Mouse (Mus musculus) kidney, embryonic 15.5 days (tissue): ENCODE results near the gene Ngp. TPM values are rescaled to one million over a fixed set of nuclear protein-coding genes. Genes with fewer than 3 reads are reported as not detected.

Experiments
- ATAC-seq: fragments of 200-750 bp; cut with Nextera tagmentation; replicated peaks from 2 replicates; pipeline ENCODE4 v1.8.0; 2017; ENCODE audit warnings: moderate TSS enrichment; ENCODE audit not compliant: low FRiP score
- H3K27ac ChIP-seq: fragments of 300-500 bp; sonication (generic); 2 replicates; pipeline ENCODE4 v1.5.1; 2015; ENCODE audit warnings: mild to moderate bottlenecking, inconsistent platforms
- H3K27me3 ChIP-seq: fragments of 300-500 bp; sonication (generic); 2 replicates; pipeline ENCODE4 v1.6.1; 2015; ENCODE audit warnings: inconsistent platforms
- H3K36me3 ChIP-seq: fragments of 300-500 bp; sonication (generic); 2 replicates; pipeline ENCODE4 v1.6.1; 2015; ENCODE audit warnings: inconsistent platforms
- H3K4me1 ChIP-seq: fragments of 300-500 bp; sonication (generic); 2 replicates; pipeline ENCODE4 v1.6.1; 2015; ENCODE audit warnings: inconsistent platforms
- H3K4me2 ChIP-seq: fragments of 300-500 bp; sonication (generic); 2 replicates; pipeline ENCODE4 v1.6.1; 2015; ENCODE audit warnings: moderate library complexity, mild to moderate bottlenecking, inconsistent platforms
- H3K4me3 ChIP-seq: fragments of 300-500 bp; sonication (generic); replicated peaks from 2 replicates; pipeline ENCODE4 v1.5.1; 2015; ENCODE audit warnings: mild to moderate bottlenecking, inconsistent platforms
- H3K9ac ChIP-seq: fragments of 300-500 bp; sonication (generic); 2 replicates; pipeline ENCODE4 v1.6.1; 2015; ENCODE audit warnings: mild to moderate bottlenecking, inconsistent platforms
- H3K9me3 ChIP-seq: fragments of 300-500 bp; sonication (generic); replicated peaks from 2 replicates; pipeline ENCODE4 v1.6.1; 2016; ENCODE audit warnings: inconsistent platforms
- WGBS: fragments of 180-500 bp; shearing (Covaris S2); methylation state at CpG from one replicate; pipeline ENCODE4 v1.1.7; 2015; ENCODE audit warnings: mixed read lengths; 5-methylcytosine and 5-hydroxymethylcytosine counted together
- polyA plus RNA-seq: library from polyadenylated mRNA; unstranded; fragments of >200 nt; fragmentation: Nextera tagmentation; extraction: Ambion mirVana; gene quantifications from 2 replicates; pipeline ENCODE4 v1.2.1, GENCODE M21; 2015

Gene Ngp
- polyA plus RNA-seq, 1 experiment from 2014 or later: 6.8 TPM

DNA sequence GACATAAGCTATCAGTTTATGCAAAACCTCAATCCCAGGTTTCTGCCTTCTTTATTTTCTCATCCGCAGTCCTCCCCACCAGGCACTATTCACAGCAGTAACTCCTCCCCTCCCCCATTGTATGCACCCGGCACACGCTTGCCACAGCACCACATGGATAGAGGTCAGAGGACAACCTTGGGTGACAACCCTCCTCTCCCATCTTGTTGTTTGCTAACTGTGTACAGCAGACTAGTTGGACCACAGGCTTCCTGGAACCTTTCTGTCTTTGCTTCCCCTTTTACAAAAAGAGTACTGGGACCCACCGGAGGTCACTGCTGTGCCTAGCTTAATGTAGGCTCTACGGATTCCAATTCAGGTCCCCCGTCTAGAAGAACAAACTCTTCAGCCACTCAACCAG is 21.0 kb downstream of the Ngp start:
- Histone ChIP-seq H3K36me3 (peaks cover 25% of the 10 kb centered on the region), H3K27me3 (no peaks in the 10 kb centered on the region), H3K27ac (no peak overlapping the region), H3K4me1 (no peaks in the 10 kb centered on the region), H3K9me3 (no peaks in the 10 kb centered on the region), H3K4me3 (no peak overlapping the region), H3K9ac (no peak overlapping the region), H3K4me2 (no peak overlapping the region)
- ATAC-seq: no peak
- 87% methylated on average over 6 of the region's 6 CpGs for WGBS

DNA sequence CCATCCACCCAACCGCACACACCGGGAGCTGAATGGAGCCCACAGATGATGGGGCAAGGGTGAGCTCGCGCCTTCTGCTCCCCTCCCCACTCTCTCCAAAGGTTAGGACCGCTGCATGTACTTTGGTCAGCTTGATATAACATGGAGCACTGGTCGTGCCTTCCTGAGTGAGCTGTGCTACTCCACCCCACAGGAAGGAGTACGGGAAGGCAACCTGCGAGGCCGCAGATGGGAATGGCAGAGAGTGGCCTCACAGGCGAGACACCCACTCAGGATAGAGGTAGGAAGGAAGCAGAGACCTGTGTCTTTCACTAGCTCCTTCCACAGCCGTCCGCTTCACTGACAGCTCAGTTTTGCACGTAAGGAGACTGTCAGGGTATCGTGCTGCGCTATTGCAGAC is 28.8 kb downstream of the Ngp start:
- no peak overlapping the region for H3K27ac ChIP-seq
- ATAC-seq: no peak
- H3K36me3 ChIP-seq: peaks cover 19% of the 10 kb centered on the region
- no peaks in the 10 kb centered on the region for H3K9me3 ChIP-seq
- no peak overlapping the region for H3K4me3 ChIP-seq
- no peak overlapping the region for H3K4me2 ChIP-seq
- H3K27me3 ChIP-seq: no peaks in the 10 kb centered on the region
- no peak overlapping the region for H3K9ac ChIP-seq
- no peaks in the 10 kb centered on the region for H3K4me1 ChIP-seq
- WGBS: 81% methylated on average over 15 of the region's 15 CpGs

DNA sequence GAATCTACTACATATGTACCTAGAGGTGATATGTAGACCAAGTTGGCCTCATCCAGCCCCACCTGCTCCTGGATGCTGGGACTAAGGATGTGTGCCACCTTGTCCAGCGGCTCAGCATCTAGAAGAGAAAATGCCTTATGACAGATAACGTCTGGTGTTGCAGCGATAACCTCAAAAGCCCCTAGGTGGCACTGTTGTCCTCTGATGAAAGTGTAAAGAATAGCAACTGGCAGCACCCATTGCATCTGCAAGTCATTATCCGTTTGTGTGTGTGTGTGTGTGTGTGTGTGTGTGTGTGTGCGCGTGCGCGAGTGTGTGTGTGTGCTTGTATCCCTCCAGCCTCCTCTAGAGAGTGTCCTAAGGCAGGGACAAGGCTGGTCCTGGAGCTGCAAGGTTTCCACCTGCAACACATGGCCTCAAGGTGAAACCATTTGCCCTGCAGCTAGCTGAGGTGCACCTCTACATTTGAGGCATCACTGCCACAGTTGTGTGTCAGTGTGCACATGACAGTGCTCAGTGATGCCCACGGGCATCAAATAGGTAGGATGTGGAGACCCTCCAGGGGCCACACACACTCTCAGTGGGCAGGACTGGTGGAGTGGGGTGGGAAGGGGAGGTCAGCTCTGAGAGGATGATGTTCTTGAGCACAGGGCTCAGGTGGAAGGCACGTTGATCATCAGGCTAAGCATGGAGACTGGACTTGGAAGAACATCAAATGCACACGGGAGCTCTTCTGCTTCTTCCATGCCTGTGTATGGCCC is 29.5 kb downstream of the Ngp start:
- 0 out of 2 replicates have a peak, but pooled peaks have one; percentile 22 for ATAC-seq
- Histone ChIP-seq H3K4me2 (no peak overlapping the region), H3K9me3 (no peaks in the 10 kb centered on the region), H3K9ac (no peak overlapping the region), H3K36me3 (peaks cover 23% of the 10 kb centered on the region), H3K4me3 (no peak overlapping the region), H3K4me1 (no peaks in the 10 kb centered on the region), H3K27me3 (no peaks in the 10 kb centered on the region), H3K27ac (no peak overlapping the region)
- WGBS: 30% methylated on average over 11 of the region's 11 CpGs

GRCm38 (mm10) chr9:110452523-110452922 is 33.0 kb downstream of the Ngp start:
- Histone ChIP-seq H3K36me3 (peaks cover 22% of the 10 kb centered on the region), H3K4me2 (no peak overlapping the region), H3K4me1 (no peaks in the 10 kb centered on the region), H3K4me3 (no peak overlapping the region), H3K27me3 (no peaks in the 10 kb centered on the region), H3K9ac (no peak overlapping the region), H3K9me3 (no peaks in the 10 kb centered on the region), H3K27ac (no peak overlapping the region)
- 61% methylated on average over 3 of the region's 3 CpGs for WGBS
- no peak for ATAC-seq

DNA sequence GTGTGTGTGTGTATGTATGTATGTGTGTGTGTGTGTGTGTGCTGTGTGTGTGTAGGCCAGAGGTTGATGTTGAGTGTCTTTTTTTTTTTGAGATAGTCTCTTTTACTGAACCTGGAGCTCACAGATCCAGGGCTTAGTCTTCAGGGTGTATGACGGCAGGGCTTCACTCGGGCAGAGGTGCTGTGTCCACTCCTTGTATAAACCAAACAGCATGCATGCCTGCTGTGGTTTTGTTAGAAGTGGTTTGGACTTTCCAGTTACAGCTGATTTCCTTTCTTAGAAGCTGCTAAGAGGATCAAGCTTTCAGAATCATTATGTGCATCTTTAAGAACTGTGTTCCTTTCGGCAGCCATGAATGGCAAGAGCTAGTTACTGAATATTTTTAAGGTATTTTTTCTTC is 38.4 kb downstream of the Ngp start:
- H3K4me1 ChIP-seq: no peaks in the 10 kb centered on the region
- no peak overlapping the region for H3K27ac ChIP-seq
- H3K9me3 ChIP-seq: no peaks in the 10 kb centered on the region
- no peaks in the 10 kb centered on the region for H3K27me3 ChIP-seq
- 92% methylated on average over 3 of the region's 3 CpGs for WGBS
- no peak overlapping the region for H3K4me3 ChIP-seq
- H3K4me2 ChIP-seq: no peak overlapping the region
- no peak for ATAC-seq
- H3K9ac ChIP-seq: no peak overlapping the region
- H3K36me3 ChIP-seq: 0 out of 2 replicates have a peak, but pooled peaks cover 4% of the 10 kb centered on the region

DNA sequence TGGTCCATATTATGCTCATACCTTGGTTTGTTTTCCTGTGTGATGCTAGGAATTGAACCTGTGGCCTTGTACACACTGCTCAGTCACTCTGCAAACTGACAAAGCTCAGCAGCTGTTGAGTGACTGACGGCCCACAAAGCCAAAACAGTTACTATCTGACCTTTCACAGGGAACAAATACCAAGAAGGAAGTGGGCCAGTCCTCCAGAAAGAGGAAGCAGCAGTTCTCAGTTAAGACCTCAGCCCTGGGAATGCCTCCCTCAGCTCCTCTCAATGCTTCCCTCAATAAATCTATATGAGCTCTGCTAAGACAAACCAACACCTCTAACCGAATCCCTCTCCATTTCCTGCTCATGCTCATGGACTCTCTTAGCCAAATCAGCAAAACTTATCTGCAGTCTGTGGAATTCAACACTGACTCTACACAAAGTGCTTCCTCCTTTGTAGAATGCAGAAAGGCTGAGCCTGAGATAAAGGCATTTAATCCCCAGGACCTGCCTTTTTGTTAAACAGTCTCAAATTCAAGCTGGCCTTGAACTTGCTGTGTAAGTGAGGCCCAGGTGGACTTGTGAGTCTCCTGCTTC is 39.7 kb downstream of the Ngp start:
- 41% methylated on average over 2 of the region's 2 CpGs for WGBS
- Histone ChIP-seq H3K36me3 (no peaks in the 10 kb centered on the region), H3K27ac (peak overlapping the region; percentile 13; the same call in 1 of the 2 replicates), H3K9ac (no peak overlapping the region), H3K9me3 (no peaks in the 10 kb centered on the region), H3K27me3 (no peaks in the 10 kb centered on the region), H3K4me2 (no peak overlapping the region), H3K4me1 (no peaks in the 10 kb centered on the region), H3K4me3 (no peak overlapping the region)
- ATAC-seq: no peak

DNA sequence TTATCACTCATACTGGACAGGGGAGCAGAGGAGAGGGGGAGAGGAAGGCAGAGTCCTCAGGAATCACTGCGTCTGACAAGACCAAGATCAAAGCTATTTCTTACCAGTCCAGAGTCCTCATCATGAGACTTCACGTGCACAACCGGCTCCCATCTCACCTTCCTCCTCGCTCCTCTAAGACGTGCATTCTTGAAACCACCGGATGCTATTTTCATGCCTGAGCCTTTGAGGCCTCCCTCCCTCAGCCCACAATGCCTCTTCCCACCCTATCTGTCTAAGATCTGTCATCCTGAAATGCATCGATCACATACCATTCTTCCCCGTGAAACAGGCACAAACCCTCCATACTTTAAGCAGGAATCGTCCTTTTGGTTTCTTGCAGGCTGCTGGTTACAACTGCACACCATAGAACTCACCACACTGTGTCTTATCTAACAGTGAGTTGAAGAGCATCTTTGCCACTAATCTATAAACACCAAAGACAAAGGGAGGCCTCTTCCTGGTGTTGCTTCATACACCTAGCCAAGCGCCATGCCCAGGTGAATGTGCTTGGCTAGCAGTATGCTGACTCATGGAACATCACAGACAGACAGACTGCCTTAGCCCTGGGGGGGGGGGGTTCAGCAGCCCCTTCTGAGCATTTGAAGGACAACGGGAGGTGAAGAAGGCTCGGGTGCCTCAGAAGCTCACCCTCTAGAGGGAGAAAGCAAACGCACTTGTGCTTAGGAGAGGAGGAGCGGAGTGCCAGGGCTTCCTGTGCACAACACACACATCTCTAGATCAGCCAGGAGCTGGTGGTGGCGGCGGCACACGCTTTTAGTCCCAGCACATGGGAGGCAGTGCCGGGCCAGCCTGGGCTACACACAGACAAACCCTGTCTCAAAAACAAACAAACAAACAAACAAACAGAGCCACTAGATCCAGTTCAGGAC is 41.6 kb downstream of the Ngp start:
- Histone ChIP-seq H3K9ac (no peak overlapping the region), H3K27ac (no peak overlapping the region), H3K4me1 (no peaks in the 10 kb centered on the region), H3K4me2 (no peak overlapping the region), H3K4me3 (no peak overlapping the region), H3K27me3 (no peaks in the 10 kb centered on the region), H3K36me3 (no peaks in the 10 kb centered on the region), H3K9me3 (no peaks in the 10 kb centered on the region)
- ATAC-seq: no peak
- 88% methylated on average over 18 of the region's 18 CpGs for WGBS

- ATAC-seq: no peak
- no peaks in the 10 kb centered on the region for H3K27me3 ChIP-seq
- H3K36me3 ChIP-seq: no peaks in the 10 kb centered on the region
- no peak overlapping the region for H3K27ac ChIP-seq
- H3K4me1 ChIP-seq: no peaks in the 10 kb centered on the region
- H3K9ac ChIP-seq: no peak overlapping the region
- no peaks in the 10 kb centered on the region for H3K9me3 ChIP-seq
- WGBS: 81% methylated on average over 7 of the region's 7 CpGs
- H3K4me2 ChIP-seq: no peak overlapping the region
- no peak overlapping the region for H3K4me3 ChIP-seq
Measured at GRCm38 (mm10) chr9:110462321-110462720, 42.8 kb downstream of the Ngp start.

GRCm38 (mm10) chr9:110463983-110464591 is 44.5 kb downstream of the Ngp start:
- 94% methylated on average over 6 of the region's 6 CpGs for WGBS
- 0 out of 2 replicates have a peak, but pooled peaks cover 5% of the 10 kb centered on the region for H3K36me3 ChIP-seq
- H3K9ac ChIP-seq: no peak overlapping the region
- H3K4me2 ChIP-seq: no peak overlapping the region
- H3K4me3 ChIP-seq: no peak overlapping the region
- no peak overlapping the region for H3K27ac ChIP-seq
- no peaks in the 10 kb centered on the region for H3K27me3 ChIP-seq
- ATAC-seq: no peak
- no peaks in the 10 kb centered on the region for H3K9me3 ChIP-seq
- H3K4me1 ChIP-seq: no peaks in the 10 kb centered on the region

GRCm38 (mm10) chr9:110465336-110465735 is 45.8 kb downstream of the Ngp start:
- H3K9me3 ChIP-seq: no peaks in the 10 kb centered on the region
- H3K27ac ChIP-seq: no peak overlapping the region
- H3K27me3 ChIP-seq: no peaks in the 10 kb centered on the region
- H3K9ac ChIP-seq: no peak overlapping the region
- ATAC-seq: no peak
- H3K4me3 ChIP-seq: no peak overlapping the region
- 0 out of 2 replicates have a peak, but pooled peaks cover 5% of the 10 kb centered on the region for H3K36me3 ChIP-seq
- WGBS: 86% methylated on average over 6 of the region's 6 CpGs
- H3K4me2 ChIP-seq: no peak overlapping the region
- no peaks in the 10 kb centered on the region for H3K4me1 ChIP-seq

GRCm38 (mm10) chr9:110466179-110466578 is 46.6 kb downstream of the Ngp start:
- no peaks in the 10 kb centered on the region for H3K4me1 ChIP-seq
- no peak overlapping the region for H3K9ac ChIP-seq
- no peak overlapping the region for H3K27ac ChIP-seq
- no peaks in the 10 kb centered on the region for H3K27me3 ChIP-seq
- no peak overlapping the region for H3K4me3 ChIP-seq
- 0 out of 2 replicates have a peak, but pooled peaks cover 5% of the 10 kb centered on the region for H3K36me3 ChIP-seq
- ATAC-seq: no peak
- H3K4me2 ChIP-seq: no peak overlapping the region
- WGBS: 91% methylated on average over 3 of the region's 3 CpGs
- no peaks in the 10 kb centered on the region for H3K9me3 ChIP-seq
